In the genomic region with DNA sequence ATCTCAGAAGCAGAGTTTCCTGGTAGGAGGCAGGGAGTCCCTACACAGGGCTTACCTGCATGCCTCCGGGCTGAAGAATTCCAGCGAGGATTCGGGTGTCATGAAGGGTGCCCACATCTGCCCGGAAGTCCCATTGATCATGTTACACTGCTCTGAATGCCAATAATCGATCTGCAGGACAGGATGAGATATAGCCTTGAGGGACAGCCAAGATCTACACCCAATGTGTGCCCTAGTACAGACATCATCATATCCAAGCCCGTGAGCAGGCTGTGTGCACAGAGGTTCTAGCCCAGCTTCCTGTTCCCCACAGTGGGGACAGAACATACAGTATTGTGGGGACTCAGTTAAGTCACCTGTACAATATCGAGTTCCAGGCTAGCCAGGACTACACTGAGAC, we compare ENCODE assay signal across 28 mouse cellular contexts.
"Had no signal": no experiment of that assay in that cellular context is flagged by ENCODE, and none has a peak within 500 bp of the region (broad histone marks: within the 10 kb centered on the region; RNA-seq: fewer than 3 reads in every experiment).

No protein-coding gene starts in this region.

- H3K4me3 ChIP-seq: left cerebral cortex, adult 2 months; limb, embryonic 10.5 days; limb, embryonic 12.5 days; limb, embryonic 13.5 days; limb, embryonic 15.5 days; liver, embryonic 12.5 days; liver, embryonic 13.5 days; liver, embryonic 15.5 days; lung, embryonic 15.5 days; megakaryocyte, embryonic 14.5 days; midbrain, embryonic 10.5 days; midbrain, embryonic 12.5 days; midbrain, embryonic 13.5 days; midbrain, embryonic 15.5 days; myocyte; neural tube, embryonic 12.5 days had no signal

- DNase-seq: left cerebral cortex, postnatal 4 days; liver, embryonic 13.5 days; liver, postnatal 0 days; lung, adult 18-20 months; lung, adult 2 months; lung, embryonic 14.5 days; lung, postnatal 10 days; lung, postnatal 14 days; lung, postnatal 36 days; lung, postnatal 4 days; midbrain, embryonic 14.5 days had no signal

- H3K27ac ChIP-seq: left cerebral cortex, adult 2 months; limb, embryonic 10.5 days; limb, embryonic 12.5 days; limb, embryonic 13.5 days; limb, embryonic 15.5 days; liver, embryonic 12.5 days; liver, embryonic 13.5 days; liver, embryonic 14.5 days; liver, embryonic 15.5 days; lung, embryonic 15.5 days; macrophage; midbrain, embryonic 10.5 days; midbrain, embryonic 12.5 days; midbrain, embryonic 13.5 days; midbrain, embryonic 15.5 days; neural tube, embryonic 12.5 days had no signal

- H3K4me1 ChIP-seq: limb, embryonic 10.5 days; limb, embryonic 12.5 days; limb, embryonic 13.5 days; limb, embryonic 15.5 days; liver, embryonic 12.5 days; liver, embryonic 13.5 days; liver, embryonic 15.5 days; lung, embryonic 15.5 days; midbrain, embryonic 10.5 days; midbrain, embryonic 12.5 days; midbrain, embryonic 13.5 days; midbrain, embryonic 15.5 days; neural tube, embryonic 12.5 days had no signal

- H3K27me3 ChIP-seq: limb, embryonic 12.5 days; limb, embryonic 13.5 days; limb, embryonic 15.5 days; liver, embryonic 12.5 days; liver, embryonic 13.5 days; liver, embryonic 15.5 days; lung, embryonic 15.5 days; megakaryocyte, embryonic 14.5 days; midbrain, embryonic 12.5 days; midbrain, embryonic 13.5 days; midbrain, embryonic 15.5 days; neural tube, embryonic 12.5 days had no signal

- H3K9ac ChIP-seq: limb, embryonic 12.5 days; limb, embryonic 13.5 days; limb, embryonic 15.5 days; liver, embryonic 12.5 days; liver, embryonic 13.5 days; liver, embryonic 14.5 days; liver, embryonic 15.5 days; liver, postnatal 0 days; lung, embryonic 14.5 days; lung, embryonic 15.5 days; midbrain, embryonic 12.5 days; midbrain, embryonic 13.5 days; midbrain, embryonic 15.5 days; neural tube, embryonic 12.5 days had no signal
